Comparison of ENCODE assay signal across 13 mouse cellular contexts in the genomic region with DNA sequence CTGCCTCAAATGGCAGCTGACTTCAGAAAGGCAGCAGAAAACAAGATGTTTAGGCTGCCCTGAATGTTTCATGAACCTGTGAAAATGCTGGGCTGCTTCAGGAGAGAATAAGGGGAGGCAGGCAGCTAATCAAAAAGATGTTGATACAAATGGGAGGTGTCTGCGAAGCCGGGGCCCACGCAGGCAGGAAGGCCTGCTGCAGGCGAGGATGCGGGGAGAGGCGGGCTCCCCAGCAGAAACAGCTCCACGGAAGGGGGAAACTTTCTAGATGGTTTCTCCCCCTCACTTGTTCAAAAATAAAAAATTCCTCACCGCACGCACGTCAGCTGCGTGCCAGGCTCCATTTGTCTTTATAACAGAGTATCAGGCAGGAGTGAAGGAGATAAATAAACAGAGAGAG. TPM values are rescaled to one million over a fixed set of nuclear protein-coding genes. Genes with fewer than 3 reads are reported as not detected.
DNase-seq lines count a peak whose midpoint lies in the region; ATAC-seq and TF ChIP-seq lines count a peak whose summit lies in the region.
"Had no signal": no experiment of that assay in that cellular context is flagged by ENCODE, and none has a peak within 500 bp of the region (broad histone marks: within the 10 kb centered on the region; RNA-seq: fewer than 3 reads in every experiment).

No protein-coding gene starts in this region.

- ATAC-seq in cerebellum, adult (ENCODE audit: insufficient number of reproducible peaks, low FRiP score, low TSS enrichment), result no peak
- no peak for ATAC-seq in hindbrain, postnatal 0 days
- no peak for ATAC-seq in inflammation-experienced regulatory T-cells, adult 6 months

- H3K9ac ChIP-seq in hindbrain, postnatal 0 days (replicated peaks; ENCODE audit: low read length), result no peak overlapping the region; the same call in 1 of the 2 replicates

- no peaks in the 10 kb centered on the region for H3K9me3 ChIP-seq in hindbrain, postnatal 0 days (ENCODE audit: low read length)

- H3K36me3 ChIP-seq in hindbrain, postnatal 0 days (ENCODE audit: insufficient read depth, low read length), result no peaks in the 10 kb centered on the region

- intact Hi-C loops in left cerebral cortex, postnatal 14 days (cut with DNase I), result loop anchor here (5.0 to 10.0 kb wide), 3 partner anchors 48 to 148 kb away; no protein-coding TSS in a partner anchor
- intact Hi-C loops in left cerebral cortex, postnatal 10 days (cut with DNase I), result loop anchor here (5.0 kb wide), 2 partner anchors 48 to 148 kb away; no protein-coding TSS in a partner anchor

- peak overlapping the region; percentile 83 for H3K4me2 ChIP-seq in hindbrain, postnatal 0 days (ENCODE audit: low read depth, low read length)
- H3K4me2 ChIP-seq: liver, embryonic 11.5 days had no signal

- WGBS in hindbrain, postnatal 0 days, result 46% methylated on average over 11 of the region's 11 CpGs

- H3K4me3 ChIP-seq in hindbrain, postnatal 0 days (ENCODE audit: low read length), result no peak overlapping the region

- DNase-seq in cerebellum, adult 18-20 months, result peak; percentile 54 to 66
- DNase-seq in left cerebral cortex, postnatal 14 days (ENCODE audit: low spot score in 2 of 2), result peak; percentile 78 to 81
- DNase-seq in left cerebral cortex, postnatal 10 days (ENCODE audit: extremely low spot score in 1 of 2, low spot score in 2 of 2), result no peak
- no peak for DNase-seq in hindbrain, postnatal 0 days (ENCODE audit: low spot score)
- peak; percentile 63 for DNase-seq in right cerebral cortex, postnatal 14 days
- DNase-seq in ovary, postnatal 10 days (ENCODE audit: low spot score), result no peak
- DNase-seq: kidney, postnatal 10 days; lung, postnatal 4 days; thymus, postnatal 36 days had no signal

- no peaks in the 10 kb centered on the region for H3K27me3 ChIP-seq in hindbrain, postnatal 0 days (ENCODE audit: insufficient read depth, low read length)

- TF ChIP-seq CTCF in hindbrain, postnatal 0 days (IDR thresholded peaks at IDR 0.05; ENCODE audit: low read depth), result no peak

- peaks cover 13% of the 10 kb centered on the region; the same call in 1 of the 2 replicates for H3K4me1 ChIP-seq in hindbrain, postnatal 0 days (ENCODE audit: insufficient read depth, low read length)

- H3K27ac ChIP-seq in hindbrain, postnatal 0 days, result 0 out of 2 replicates have a peak overlapping the region, but pooled peaks have one; percentile 32

RNA-seq across cellular contexts. Expression of a gene that starts 5.7 kb away (rescaled TPM):
- total RNA-seq in left cerebral cortex, postnatal 14 days (2021), result 100 to 1,000 TPM; 297 to 325 TPM
- 100 to 1,000 TPM; 272 to 280 TPM for total RNA-seq in left cerebral cortex, postnatal 10 days (2021)
- total RNA-seq in hindbrain, postnatal 0 days (2014; rRNA removed), result 50.0 and 52.6 TPM in 2 replicates
- 75.5 and 76.8 TPM in 2 replicates for polyA plus RNA-seq in hindbrain, postnatal 0 days (2015; fragmentation: Nextera tagmentation; extraction: Ambion mirVana)
- polyA plus RNA-seq in inflammation-experienced regulatory T-cells, adult 6 months (2017; shearing (Covaris generic)), result under 1 TPM in 1 of 3 experiments, not detected in 2; 0.30 TPM
- total RNA-seq: common myeloid progenitor, adult 5-6 weeks had no signal

Comparison
In these comparisons a context has a peak if more than half of its experiments do, and no peak if none do; other contexts are left out.
1. DNase-seq: peak in cerebellum, adult 18-20 months (2 of 2), left cerebral cortex, postnatal 14 days (2 of 2) and right cerebral cortex, postnatal 14 days (single experiment); none in left cerebral cortex, postnatal 10 days (0 of 2), hindbrain, postnatal 0 days (single experiment) and ovary, postnatal 10 days (single experiment).